Mouse (Mus musculus): ENCODE data around the gene Copb2. TPM values are rescaled to one million over a fixed set of nuclear protein-coding genes. Genes with fewer than 3 reads are reported as not detected.

Copb2 gene
- polyA plus RNA-seq (2012; fragmentation: generic; extraction: Trizol), result 86.0 TPM
- long read RNA-seq, experiment 1, transcript Copb2-201 (22 exons, 3,050 nt), result major isoform, 82 of 123 reads
- long read RNA-seq, experiment 1, partial matches to known transcripts, result 34 of 123 reads
- long read RNA-seq, experiment 1, other reads (novel, unspliced or antisense), result 7 of 123 reads
- long read RNA-seq, experiment 2, transcript Copb2-201 (22 exons, 3,050 nt), result major isoform, 1,165 of 1,289 reads
- long read RNA-seq, experiment 2, partial matches to known transcripts, result 86 of 1,289 reads
- long read RNA-seq, experiment 2, other reads (novel, unspliced or antisense), result 38 of 1,289 reads

DNA sequence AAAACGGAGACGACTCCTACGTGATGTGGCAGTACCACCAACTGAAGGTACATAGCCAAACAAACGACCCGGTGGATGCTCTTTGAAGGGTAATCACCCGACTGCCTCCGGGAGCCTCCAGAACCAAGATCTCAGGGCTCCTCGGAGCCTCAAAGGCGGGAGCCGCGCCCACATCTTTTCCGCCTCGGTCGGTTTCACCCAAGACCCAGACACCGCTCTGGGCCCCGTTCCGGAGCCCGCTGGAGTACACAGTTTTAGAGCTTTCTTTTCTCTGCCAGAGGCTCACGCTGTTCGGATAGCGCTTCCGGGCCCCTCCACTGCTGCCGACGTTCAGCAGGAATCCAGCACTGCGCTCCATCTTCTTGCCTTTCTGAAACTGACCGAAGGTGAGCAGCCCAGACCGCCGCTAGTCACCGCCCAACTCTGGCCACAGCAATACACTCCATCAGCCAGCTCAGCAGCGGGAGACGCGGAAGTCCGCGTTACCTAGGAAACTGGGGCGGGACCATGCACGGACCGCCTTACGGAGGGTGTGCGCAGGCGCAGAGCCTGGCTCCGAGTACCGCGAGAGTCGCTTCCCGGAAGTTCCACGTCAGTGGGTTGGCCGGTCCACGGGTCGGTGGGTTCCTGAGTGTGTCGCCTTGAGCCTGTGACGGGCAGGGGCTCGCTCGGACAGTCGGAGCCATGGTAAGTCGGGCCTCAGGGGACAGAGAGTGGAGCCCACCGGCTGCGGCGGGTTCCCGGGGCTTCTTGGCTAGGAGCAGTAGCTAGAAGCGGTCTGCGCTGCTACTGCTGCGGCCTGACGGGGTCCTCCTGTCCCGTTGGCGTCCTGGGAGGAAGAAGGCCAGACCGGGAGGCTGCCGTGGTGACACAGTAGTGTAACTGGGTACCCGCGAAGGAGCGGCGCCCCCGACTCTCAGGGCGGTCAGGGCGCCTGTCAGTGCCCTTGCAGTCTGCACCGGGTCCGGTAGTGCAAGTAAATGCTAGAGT, at the start of gene Copb2:
Gene Copb2 (plus strand): TSS at position 585 of the 990 bp plus-strand sequence.
- H3K79me2 ChIP-seq (ENCODE audit: control insufficient read depth, insufficient read depth), result peaks cover 45% of the 10 kb centered on the region
- H3K27me3 ChIP-seq (ENCODE audit: control insufficient read depth, insufficient read depth, insufficient read length), result no peaks in the 10 kb centered on the region

DNA sequence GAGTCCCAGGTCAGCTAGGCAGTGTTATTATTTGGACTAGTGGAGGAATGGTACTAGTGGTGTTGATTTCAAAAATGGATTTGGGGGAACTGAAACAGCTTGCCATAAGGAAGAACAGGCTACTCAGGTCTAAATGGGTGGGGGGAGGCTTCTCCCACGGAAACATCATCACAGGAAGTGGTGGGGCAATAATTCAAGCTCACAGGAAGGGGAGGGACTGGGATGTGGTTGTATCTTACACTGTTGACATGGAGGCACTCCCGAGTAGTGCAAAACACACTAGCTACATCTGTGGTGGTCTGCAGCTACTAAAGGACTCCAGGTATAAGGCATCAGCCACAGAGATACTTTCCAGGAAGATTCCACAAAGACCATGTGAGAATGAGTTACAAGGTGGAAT, 39.6 kb upstream of the Copb2 start:
- Histone ChIP-seq H3K79me2 (ENCODE audit: control insufficient read depth, insufficient read depth) (no peaks in the 10 kb centered on the region), H3ac (ENCODE audit: control insufficient read depth, insufficient read length, low read depth) (no peak overlapping the region), H3K27me3 (ENCODE audit: control insufficient read depth, insufficient read depth, insufficient read length) (no peaks in the 10 kb centered on the region), H3K79me3 (ENCODE audit: low read depth) (no peaks in the 10 kb centered on the region), H3K4me3 (ENCODE audit: insufficient read depth, poor library complexity, severe bottlenecking) (no peak overlapping the region), H3K36me3 (ENCODE audit: control insufficient read depth, insufficient read depth) (no peaks in the 10 kb centered on the region)
- TF ChIP-seq MAX (IDR thresholded peaks at IDR 0.05) (no peak), CTCF (IDR thresholded peaks at IDR 0.05; ENCODE audit: control insufficient read depth, insufficient read depth, insufficient read length) (no peak), MYOD1 (IDR thresholded peaks at IDR 0.05; ENCODE audit: control insufficient read depth, insufficient read length, low read depth) (no peak), MYOG (IDR thresholded peaks at IDR 0.05; ENCODE audit: control insufficient read depth, extremely low read depth, insufficient read length) (no peak), CEBPB (IDR thresholded peaks at IDR 0.05; ENCODE audit: low read depth) (no peak), USF1 (IDR thresholded peaks at IDR 0.05; ENCODE audit: low read depth) (no peak), FOSL1 (IDR thresholded peaks at IDR 0.05; ENCODE audit: insufficient read depth, low read length, poor library complexity, severe bottlenecking) (no peak)

More for the DNA sequence above, at the start of gene Copb2:
- Histone ChIP-seq H3K79me3 (ENCODE audit: low read depth) (peaks cover 31% of the 10 kb centered on the region), H3K4me3 (ENCODE audit: insufficient read depth, poor library complexity, severe bottlenecking) (peak within 1 kb of the TSS; percentile 83), H3ac (ENCODE audit: control insufficient read depth, insufficient read length, low read depth) (peak within 1 kb of the TSS; percentile 85), H3K36me3 (ENCODE audit: control insufficient read depth, insufficient read depth) (peaks cover 6% of the 10 kb centered on the region)
- TF ChIP-seq MAX (IDR thresholded peaks at IDR 0.05) (no peak), CTCF (IDR thresholded peaks at IDR 0.05; ENCODE audit: control insufficient read depth, insufficient read depth, insufficient read length) (no peak), USF1 (IDR thresholded peaks at IDR 0.05; ENCODE audit: low read depth) (no peak), MYOD1 (IDR thresholded peaks at IDR 0.05; ENCODE audit: control insufficient read depth, insufficient read length, low read depth) (no peak), FOSL1 (IDR thresholded peaks at IDR 0.05; ENCODE audit: insufficient read depth, low read length, poor library complexity, severe bottlenecking) (no peak), MYOG (IDR thresholded peaks at IDR 0.05; ENCODE audit: control insufficient read depth, extremely low read depth, insufficient read length) (no peak), CEBPB (IDR thresholded peaks at IDR 0.05; ENCODE audit: low read depth) (no peak)

DNA sequence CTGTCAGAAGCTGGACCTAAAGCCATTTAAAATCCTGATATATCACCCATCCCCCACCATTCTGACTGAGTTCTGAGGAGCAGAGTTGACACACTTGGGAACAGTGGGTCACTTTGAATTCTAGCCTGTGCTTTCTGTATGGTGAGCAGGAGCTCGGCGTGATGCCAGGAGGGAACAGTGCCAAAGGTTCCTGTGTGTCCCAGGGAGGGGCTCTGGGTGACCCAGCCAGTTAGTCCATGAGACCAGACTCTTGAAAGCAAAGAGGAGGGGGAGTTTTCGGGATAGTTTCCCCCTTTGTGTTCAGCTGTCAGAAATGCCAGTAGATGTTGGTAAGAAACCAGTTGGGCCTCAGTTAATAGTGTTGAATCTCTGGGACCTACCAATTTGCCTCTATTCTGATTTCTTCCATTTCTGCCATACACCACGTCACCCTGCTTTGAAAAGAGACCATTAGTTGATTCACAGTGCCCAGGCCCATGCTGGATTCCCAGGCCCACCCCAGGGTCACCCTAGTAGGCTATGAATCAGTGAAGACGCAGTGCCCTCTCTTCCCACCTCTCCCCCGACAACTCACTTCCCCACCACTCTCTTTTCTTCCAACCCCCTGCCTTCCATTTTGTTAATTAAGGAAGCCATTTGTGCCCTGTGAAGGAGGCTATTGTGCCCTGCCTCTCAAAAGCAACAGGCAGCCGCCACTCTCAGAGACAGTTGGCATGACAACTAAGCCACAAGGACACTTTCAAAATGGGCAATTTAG, 38.6 kb upstream of the Copb2 start:
- TF ChIP-seq USF1 (IDR thresholded peaks at IDR 0.05; ENCODE audit: low read depth) (no peak), MYOG (IDR thresholded peaks at IDR 0.05; ENCODE audit: control insufficient read depth, extremely low read depth, insufficient read length) (no peak), MAX (IDR thresholded peaks at IDR 0.05) (no peak), MYOD1 (IDR thresholded peaks at IDR 0.05; ENCODE audit: control insufficient read depth, insufficient read length, low read depth) (no peak), FOSL1 (IDR thresholded peaks at IDR 0.05; ENCODE audit: insufficient read depth, low read length, poor library complexity, severe bottlenecking) (no peak), CEBPB (IDR thresholded peaks at IDR 0.05; ENCODE audit: low read depth) (no peak), CTCF (IDR thresholded peaks at IDR 0.05; ENCODE audit: control insufficient read depth, insufficient read depth, insufficient read length) (no peak)
- H3K4me3 ChIP-seq (ENCODE audit: insufficient read depth, poor library complexity, severe bottlenecking), result no peak overlapping the region
- H3K27me3 ChIP-seq (ENCODE audit: control insufficient read depth, insufficient read depth, insufficient read length), result no peaks in the 10 kb centered on the region
- no peaks in the 10 kb centered on the region for H3K79me2 ChIP-seq (ENCODE audit: control insufficient read depth, insufficient read depth)
- H3K79me3 ChIP-seq (ENCODE audit: low read depth), result no peaks in the 10 kb centered on the region
- no peaks in the 10 kb centered on the region for H3K36me3 ChIP-seq (ENCODE audit: control insufficient read depth, insufficient read depth)
- H3ac ChIP-seq (ENCODE audit: control insufficient read depth, insufficient read length, low read depth), result no peak overlapping the region

DNA sequence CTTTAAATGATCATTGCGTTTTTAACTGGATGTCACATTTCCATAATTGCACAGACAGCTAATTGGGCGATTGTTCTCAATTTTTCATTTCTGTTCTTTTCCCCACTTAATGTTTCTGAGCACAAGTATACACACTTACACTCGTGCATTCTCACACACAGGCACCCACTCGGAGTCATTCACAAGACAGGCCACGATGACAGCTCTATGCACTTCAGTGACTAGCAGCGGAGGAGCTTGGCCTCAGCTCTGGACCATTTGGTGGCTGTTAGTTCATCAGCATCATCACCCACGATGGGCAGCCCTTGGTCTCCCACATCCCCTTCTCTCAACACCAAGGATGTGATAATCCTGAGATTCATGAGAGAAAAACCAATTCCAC, 38.0 kb upstream of the Copb2 start:
- no peaks in the 10 kb centered on the region for H3K79me3 ChIP-seq (ENCODE audit: low read depth)
- no peak overlapping the region for H3K4me3 ChIP-seq (ENCODE audit: insufficient read depth, poor library complexity, severe bottlenecking)
- TF ChIP-seq FOSL1 (IDR thresholded peaks at IDR 0.05; ENCODE audit: insufficient read depth, low read length, poor library complexity, severe bottlenecking) (no peak), MAX (IDR thresholded peaks at IDR 0.05) (no peak), MYOD1 (IDR thresholded peaks at IDR 0.05; ENCODE audit: control insufficient read depth, insufficient read length, low read depth) (no peak), CEBPB (IDR thresholded peaks at IDR 0.05; ENCODE audit: low read depth) (no peak), MYOG (IDR thresholded peaks at IDR 0.05; ENCODE audit: control insufficient read depth, extremely low read depth, insufficient read length) (no peak), CTCF (IDR thresholded peaks at IDR 0.05; ENCODE audit: control insufficient read depth, insufficient read depth, insufficient read length) (no peak), USF1 (IDR thresholded peaks at IDR 0.05; ENCODE audit: low read depth) (no peak)
- H3K36me3 ChIP-seq (ENCODE audit: control insufficient read depth, insufficient read depth), result no peaks in the 10 kb centered on the region
- no peaks in the 10 kb centered on the region for H3K27me3 ChIP-seq (ENCODE audit: control insufficient read depth, insufficient read depth, insufficient read length)
- no peak overlapping the region for H3ac ChIP-seq (ENCODE audit: control insufficient read depth, insufficient read length, low read depth)
- no peaks in the 10 kb centered on the region for H3K79me2 ChIP-seq (ENCODE audit: control insufficient read depth, insufficient read depth)

DNA sequence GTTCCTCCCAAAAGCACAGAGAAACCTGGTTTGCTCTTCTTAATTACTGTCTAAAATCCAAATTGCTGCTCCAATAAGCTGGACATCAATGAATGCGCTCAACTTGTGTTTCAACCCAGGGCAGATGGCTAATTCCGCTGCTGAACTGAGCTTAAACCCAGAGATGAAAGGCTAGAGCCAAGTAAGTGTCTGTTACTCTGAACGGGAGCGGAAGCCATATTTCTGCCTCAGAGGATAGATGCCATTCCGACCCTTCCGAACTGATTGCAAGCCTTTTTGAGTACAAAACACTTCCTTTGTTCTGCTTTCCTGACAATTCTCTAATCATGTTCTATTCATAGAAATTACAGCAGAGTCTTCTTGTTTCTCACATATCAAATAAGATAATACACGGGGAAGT, 36.3 kb upstream of the Copb2 start:
- Histone ChIP-seq H3K79me3 (ENCODE audit: low read depth) (no peaks in the 10 kb centered on the region), H3K27me3 (ENCODE audit: control insufficient read depth, insufficient read depth, insufficient read length) (no peaks in the 10 kb centered on the region), H3ac (ENCODE audit: control insufficient read depth, insufficient read length, low read depth) (no peak overlapping the region), H3K79me2 (ENCODE audit: control insufficient read depth, insufficient read depth) (no peaks in the 10 kb centered on the region), H3K4me3 (ENCODE audit: insufficient read depth, poor library complexity, severe bottlenecking) (no peak overlapping the region), H3K36me3 (ENCODE audit: control insufficient read depth, insufficient read depth) (no peaks in the 10 kb centered on the region)
- no peak for TF ChIP-seq FOSL1 (IDR thresholded peaks at IDR 0.05; ENCODE audit: insufficient read depth, low read length, poor library complexity, severe bottlenecking)
- TF ChIP-seq MYOG (IDR thresholded peaks at IDR 0.05; ENCODE audit: control insufficient read depth, extremely low read depth, insufficient read length), result no peak
- TF ChIP-seq CEBPB (IDR thresholded peaks at IDR 0.05; ENCODE audit: low read depth), result no peak
- no peak for TF ChIP-seq MAX (IDR thresholded peaks at IDR 0.05)
- TF ChIP-seq USF1 (IDR thresholded peaks at IDR 0.05; ENCODE audit: low read depth), result no peak
- TF ChIP-seq CTCF (IDR thresholded peaks at IDR 0.05; ENCODE audit: control insufficient read depth, insufficient read depth, insufficient read length), result no peak
- no peak for TF ChIP-seq MYOD1 (IDR thresholded peaks at IDR 0.05; ENCODE audit: control insufficient read depth, insufficient read length, low read depth)

Measured in C2C12 (cell line).